Mouse (Mus musculus): ENCODE results near the gene Zfp978. TPM values are rescaled to one million over a fixed set of nuclear protein-coding genes. Genes with fewer than 3 reads are reported as not detected.
"Not testable (repeated sequence)": the region's sequence is repeated elsewhere in the genome, so short reads cannot be mapped to it uniquely, and the experiment has no call there.

Gene Zfp978
- 0.25 TPM in 1 of 2 replicates, not detected in the other for polyA plus RNA-seq (2015; fragmentation: Nextera tagmentation; extraction: Ambion mirVana)

GRCm38 (mm10) chr4:147361003-147361402 is at the start of gene Zfp978:
Gene Zfp978, plus strand, starts transcription at chr4:147361303.
- H3K9ac ChIP-seq (ENCODE audit: low read length); H3K27me3 ChIP-seq (ENCODE audit: control insufficient read depth, insufficient read depth, low read depth, low read length); H3K4me2 ChIP-seq (ENCODE audit: low read depth, low read length); H3K36me3 ChIP-seq (ENCODE audit: control insufficient read depth, insufficient read depth, low read length); H3K4me1 ChIP-seq (replicated peaks; ENCODE audit: control insufficient read depth, insufficient read depth, low read length); H3K4me3 ChIP-seq (ENCODE audit: low read length); H3K9me3 ChIP-seq (ENCODE audit: control insufficient read depth, low read length); H3K27ac ChIP-seq (ENCODE audit: low read length); ATAC-seq (ENCODE audit: low read depth): not testable (repeated sequence)
- WGBS: no CpG with 5 or more reads among the region's 6 CpGs

- not testable (repeated sequence) for H3K27ac ChIP-seq (ENCODE audit: low read length)
- H3K9me3 ChIP-seq (ENCODE audit: control insufficient read depth, low read length): peaks cover 43% of the 10 kb centered on the region
Measured at GRCm38 (mm10) chr4:147335036-147335690, 25.9 kb upstream of the Zfp978 start.

GRCm38 (mm10) chr4:147335691-147336367 is 25.3 kb upstream of the Zfp978 start:
- not testable (repeated sequence) for H3K4me3 ChIP-seq (ENCODE audit: low read length); H3K4me1 ChIP-seq (replicated peaks; ENCODE audit: control insufficient read depth, insufficient read depth, low read length); H3K27ac ChIP-seq (ENCODE audit: low read length); H3K36me3 ChIP-seq (ENCODE audit: control insufficient read depth, insufficient read depth, low read length); H3K4me2 ChIP-seq (ENCODE audit: low read depth, low read length); H3K9ac ChIP-seq (ENCODE audit: low read length); H3K27me3 ChIP-seq (ENCODE audit: control insufficient read depth, insufficient read depth, low read depth, low read length)
- ATAC-seq (ENCODE audit: low read depth): 0 out of 2 replicates have a peak, but pooled peaks have one; percentile 15
- peaks cover 46% of the 10 kb centered on the region for H3K9me3 ChIP-seq (ENCODE audit: control insufficient read depth, low read length)
- 28% methylated on average over 1 of the region's 1 CpGs for WGBS

More at GRCm38 (mm10) chr4:147335036-147335690, 25.9 kb upstream of the Zfp978 start:
- not testable (repeated sequence) for H3K9ac ChIP-seq (ENCODE audit: low read length); ATAC-seq (ENCODE audit: low read depth); H3K27me3 ChIP-seq (ENCODE audit: control insufficient read depth, insufficient read depth, low read depth, low read length); H3K4me3 ChIP-seq (ENCODE audit: low read length); H3K4me1 ChIP-seq (replicated peaks; ENCODE audit: control insufficient read depth, insufficient read depth, low read length); H3K36me3 ChIP-seq (ENCODE audit: control insufficient read depth, insufficient read depth, low read length); H3K4me2 ChIP-seq (ENCODE audit: low read depth, low read length)
- 87% methylated on average over 2 of the region's 2 CpGs for WGBS

- H3K4me3 ChIP-seq (ENCODE audit: low read length); H3K27ac ChIP-seq (ENCODE audit: low read length); H3K27me3 ChIP-seq (ENCODE audit: control insufficient read depth, insufficient read depth, low read depth, low read length); H3K36me3 ChIP-seq (ENCODE audit: control insufficient read depth, insufficient read depth, low read length); H3K4me2 ChIP-seq (ENCODE audit: low read depth, low read length); H3K9ac ChIP-seq (ENCODE audit: low read length); H3K4me1 ChIP-seq (replicated peaks; ENCODE audit: control insufficient read depth, insufficient read depth, low read length): not testable (repeated sequence)
- H3K9me3 ChIP-seq (ENCODE audit: control insufficient read depth, low read length): peaks cover 47% of the 10 kb centered on the region
- ATAC-seq (ENCODE audit: low read depth): peak; percentile 47; the same call in 1 of the 2 replicates
- 61% methylated on average over 6 of the region's 6 CpGs for WGBS
Measured at GRCm38 (mm10) chr4:147336368-147337195, 24.5 kb upstream of the Zfp978 start.

GRCm38 (mm10) chr4:147337520-147337919 is 23.6 kb upstream of the Zfp978 start:
- 86% methylated on average over 2 of the region's 2 CpGs for WGBS
- ATAC-seq (ENCODE audit: low read depth): not testable (repeated sequence)

GRCm38 (mm10) chr4:147338032-147338610 is 23.0 kb upstream of the Zfp978 start:
- Histone ChIP-seq H3K9me3 (ENCODE audit: control insufficient read depth, low read length) (peaks cover 50% of the 10 kb centered on the region), H3K36me3 (ENCODE audit: control insufficient read depth, insufficient read depth, low read length) (no peaks in the 10 kb centered on the region), H3K9ac (ENCODE audit: low read length) (no peak overlapping the region), H3K27ac (ENCODE audit: low read length) (no peak overlapping the region), H3K4me1 (replicated peaks; ENCODE audit: control insufficient read depth, insufficient read depth, low read length) (no peaks in the 10 kb centered on the region), H3K27me3 (ENCODE audit: control insufficient read depth, insufficient read depth, low read depth, low read length) (no peaks in the 10 kb centered on the region), H3K4me2 (ENCODE audit: low read depth, low read length) (no peak overlapping the region), H3K4me3 (ENCODE audit: low read length) (no peak overlapping the region)
- ATAC-seq (ENCODE audit: low read depth): no peak
- WGBS: 69% methylated on average over 5 of the region's 5 CpGs

More at GRCm38 (mm10) chr4:147337520-147337919, 23.6 kb upstream of the Zfp978 start:
- not testable (repeated sequence) for H3K27ac ChIP-seq (ENCODE audit: low read length); H3K9ac ChIP-seq (ENCODE audit: low read length); H3K4me1 ChIP-seq (replicated peaks; ENCODE audit: control insufficient read depth, insufficient read depth, low read length); H3K4me2 ChIP-seq (ENCODE audit: low read depth, low read length); H3K4me3 ChIP-seq (ENCODE audit: low read length); H3K36me3 ChIP-seq (ENCODE audit: control insufficient read depth, insufficient read depth, low read length); H3K27me3 ChIP-seq (ENCODE audit: control insufficient read depth, insufficient read depth, low read depth, low read length)
- H3K9me3 ChIP-seq (ENCODE audit: control insufficient read depth, low read length): peaks cover 47% of the 10 kb centered on the region

GRCm38 (mm10) chr4:147338706-147339105 is 22.4 kb upstream of the Zfp978 start:
- not testable (repeated sequence) for H3K4me2 ChIP-seq (ENCODE audit: low read depth, low read length); H3K4me1 ChIP-seq (replicated peaks; ENCODE audit: control insufficient read depth, insufficient read depth, low read length); H3K27me3 ChIP-seq (ENCODE audit: control insufficient read depth, insufficient read depth, low read depth, low read length); ATAC-seq (ENCODE audit: low read depth); H3K36me3 ChIP-seq (ENCODE audit: control insufficient read depth, insufficient read depth, low read length); H3K4me3 ChIP-seq (ENCODE audit: low read length); H3K9ac ChIP-seq (ENCODE audit: low read length); H3K27ac ChIP-seq (ENCODE audit: low read length)
- 76% methylated on average over 3 of the region's 3 CpGs for WGBS
- H3K9me3 ChIP-seq (ENCODE audit: control insufficient read depth, low read length): peaks cover 55% of the 10 kb centered on the region

GRCm38 (mm10) chr4:147339601-147340219 is 21.4 kb upstream of the Zfp978 start:
- not testable (repeated sequence) for H3K9ac ChIP-seq (ENCODE audit: low read length); H3K4me1 ChIP-seq (replicated peaks; ENCODE audit: control insufficient read depth, insufficient read depth, low read length); H3K4me2 ChIP-seq (ENCODE audit: low read depth, low read length); H3K27me3 ChIP-seq (ENCODE audit: control insufficient read depth, insufficient read depth, low read depth, low read length); H3K4me3 ChIP-seq (ENCODE audit: low read length); ATAC-seq (ENCODE audit: low read depth); H3K27ac ChIP-seq (ENCODE audit: low read length); H3K36me3 ChIP-seq (ENCODE audit: control insufficient read depth, insufficient read depth, low read length)
- peaks cover 54% of the 10 kb centered on the region for H3K9me3 ChIP-seq (ENCODE audit: control insufficient read depth, low read length)
- 70% methylated on average over 7 of the region's 7 CpGs for WGBS

Data from lung, embryonic 16.5 days (tissue).